Mouse (Mus musculus) cortical plate, adult 2 months (tissue): ENCODE measurements around the gene Spi1.

Experiments used
- CTCF ChIP-seq: fragments of 200-500 bp; IDR thresholded peaks from 2 replicates; pipeline ENCODE4 v1.5.1; 2011; ENCODE audit warnings: mild to moderate bottlenecking, control low read depth, low read length; ENCODE audit not compliant: insufficient read depth; ENCODE audit errors: extremely low read depth
- POLR2A ChIP-seq: fragments of 200-500 bp; IDR thresholded peaks from 2 replicates; pipeline ENCODE4 v1.6.1; 2011; ENCODE audit warnings: mild to moderate bottlenecking, low read length, control low read depth; ENCODE audit not compliant: insufficient read depth; ENCODE audit errors: extremely low read depth

DNA sequence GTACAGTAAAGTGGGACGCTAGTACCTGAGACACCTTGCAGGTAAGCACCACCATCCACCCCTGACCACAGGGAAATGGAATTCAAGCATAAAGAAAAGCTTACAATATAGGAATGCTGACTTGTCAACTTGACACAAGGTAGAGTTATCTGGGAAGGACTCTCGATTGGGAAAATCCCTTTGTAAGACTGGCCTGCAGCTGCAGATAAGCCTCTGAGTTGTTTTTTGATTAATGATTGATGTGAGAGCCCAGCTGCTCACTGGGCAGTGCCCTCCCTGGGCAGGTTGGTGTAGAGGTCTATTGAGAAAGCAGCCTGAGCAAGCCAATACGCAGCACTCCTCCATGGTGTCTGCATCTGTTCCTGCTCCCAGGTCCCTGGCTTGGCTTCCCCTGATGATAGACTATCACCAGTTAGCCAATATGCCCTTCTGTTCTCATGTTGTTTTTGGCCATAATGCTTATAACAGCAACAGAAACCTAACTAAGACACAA lies 70.7 kb downstream of the Spi1 start:
- TF ChIP-seq CTCF (no peak), POLR2A (no peak)
